Mouse (Mus musculus) naive thymus-derived CD4-positive, alpha-beta T cell, adult 5 months (primary cell): ENCODE data around the gene Vmn1r231. TPM values are rescaled to one million over a fixed set of nuclear protein-coding genes. Genes with fewer than 3 reads are reported as not detected.

Experiments
- polyA plus RNA-seq: library from polyadenylated mRNA; unstranded; fragments of 100-300 nt; shearing (Covaris generic); gene quantifications from one replicate; pipeline ENCODE4 v1.2.1, GENCODE M21; 2017

The Vmn1r231 gene
- not detected for polyA plus RNA-seq

GRCm38 (mm10) chr17:20904991-20905390 is at the start of gene Vmn1r231:
TSS of gene Vmn1r231 (minus strand) at chr17:20905091.

GRCm38 (mm10) chr17:20944985-20945891 is 40.3 kb upstream of the Vmn1r231 start, which contains the start of gene Ppp2r1a:
TSS of gene Ppp2r1a (plus strand) at chr17:20945311.

GRCm38 (mm10) chr17:20919614-20920013 is 14.7 kb upstream of the Vmn1r231 start, which contains the start of gene Vmn1r232:
TSS of gene Vmn1r232 (minus strand) at chr17:20919714.

GRCm38 (mm10) chr17:20840144-20840543 is 64.7 kb downstream of the Vmn1r231 start, which contains the start of gene Vmn1r230:
TSS of gene Vmn1r230 (plus strand) at chr17:20840444.

Other genes with a start within 250 kb of the Vmn1r231 start
- not detected for gene Vmn1r226, start 222.2 kb downstream of the Vmn1r231 start, polyA plus RNA-seq
- gene Vmn1r227, start 175.2 kb downstream of the Vmn1r231 start, polyA plus RNA-seq = not detected
- gene Vmn1r228, start 118.9 kb downstream of the Vmn1r231 start, polyA plus RNA-seq = not detected
- gene Vmn1r229, start 93.5 kb downstream of the Vmn1r231 start, polyA plus RNA-seq = not detected
- not detected for gene Vmn1r230, start 64.6 kb downstream of the Vmn1r231 start, polyA plus RNA-seq
- gene Vmn1r232, start 14.6 kb upstream of the Vmn1r231 start, polyA plus RNA-seq = not detected
- gene Ppp2r1a, start 40.2 kb upstream of the Vmn1r231 start, polyA plus RNA-seq = 255 TPM
- 0.20 TPM for gene Vmn1r233, start 91.4 kb upstream of the Vmn1r231 start, polyA plus RNA-seq
- gene Zfp160, start 103.8 kb upstream of the Vmn1r231 start, polyA plus RNA-seq = 8.6 TPM